Mouse (Mus musculus): Measurements from ENCODE around the gene Ppp1r9b. TPM values are rescaled to one million over a fixed set of nuclear protein-coding genes. Genes with fewer than 3 reads are reported as not detected.

The Ppp1r9b gene
- polyA plus RNA-seq, 1 experiment from 2014 or later, result 27.1 TPM

- peaks cover 19% of the 10 kb centered on the region for H3K4me1 ChIP-seq (replicated peaks; ENCODE audit: control insufficient read depth, insufficient read depth, low read length)
- no peaks in the 10 kb centered on the region for H3K9me3 ChIP-seq (ENCODE audit: control insufficient read depth, low read length)
- H3K9ac ChIP-seq, result no peak overlapping the region
- H3K4me3 ChIP-seq (replicated peaks; ENCODE audit: low read length), result no peak overlapping the region
- no peaks in the 10 kb centered on the region for H3K36me3 ChIP-seq (replicated peaks; ENCODE audit: control insufficient read depth, insufficient read depth)
- H3K4me2 ChIP-seq (replicated peaks), result no peak overlapping the region
- 57% methylated on average over 2 of the region's 2 CpGs for WGBS
- H3K27ac ChIP-seq, result no peak overlapping the region
- DNase-seq (ENCODE audit: low spot score) (no peak), ATAC-seq (ENCODE audit: low FRiP score) (no peak)
- no peaks in the 10 kb centered on the region for H3K27me3 ChIP-seq (ENCODE audit: control insufficient read depth, insufficient read depth, low read length)
Measured at GRCm38 (mm10) chr11:94986435-94986834, 4.4 kb upstream of the Ppp1r9b start.

GRCm38 (mm10) chr11:94987341-94987740, 3.5 kb upstream of the Ppp1r9b start:
- H3K9ac ChIP-seq, result no peak overlapping the region
- peaks cover 19% of the 10 kb centered on the region for H3K4me1 ChIP-seq (replicated peaks; ENCODE audit: control insufficient read depth, insufficient read depth, low read length)
- ATAC-seq (ENCODE audit: low FRiP score) (no peak), DNase-seq (ENCODE audit: low spot score) (no peak)
- H3K27ac ChIP-seq, result no peak overlapping the region
- H3K27me3 ChIP-seq (ENCODE audit: control insufficient read depth, insufficient read depth, low read length), result no peaks in the 10 kb centered on the region
- H3K9me3 ChIP-seq (ENCODE audit: control insufficient read depth, low read length), result no peaks in the 10 kb centered on the region
- H3K36me3 ChIP-seq (replicated peaks; ENCODE audit: control insufficient read depth, insufficient read depth), result no peaks in the 10 kb centered on the region
- WGBS, result 51% methylated on average over 6 of the region's 6 CpGs
- no peak overlapping the region for H3K4me2 ChIP-seq (replicated peaks)
- no peak overlapping the region for H3K4me3 ChIP-seq (replicated peaks; ENCODE audit: low read length)

- ATAC-seq (ENCODE audit: low FRiP score) (no peak), DNase-seq (ENCODE audit: low spot score) (no peak)
Measured at GRCm38 (mm10) chr11:94987851-94988250, 3.0 kb upstream of the Ppp1r9b start.

GRCm38 (mm10) chr11:94988780-94989561, 1.9 kb upstream of the Ppp1r9b start:
- Histone ChIP-seq H3K4me1 (replicated peaks; ENCODE audit: control insufficient read depth, insufficient read depth, low read length) (peaks cover 32% of the 10 kb centered on the region), H3K4me3 (replicated peaks; ENCODE audit: low read length) (peak overlapping the region; percentile 95), H3K27ac (peak overlapping the region; percentile 97), H3K36me3 (replicated peaks; ENCODE audit: control insufficient read depth, insufficient read depth) (no peaks in the 10 kb centered on the region), H3K9me3 (ENCODE audit: control insufficient read depth, low read length) (no peaks in the 10 kb centered on the region), H3K4me2 (replicated peaks) (peak overlapping the region; percentile 100), H3K9ac (peak overlapping the region; percentile 99), H3K27me3 (ENCODE audit: control insufficient read depth, insufficient read depth, low read length) (no peaks in the 10 kb centered on the region)
- 20% methylated on average over 10 of the region's 10 CpGs for WGBS
- DNase-seq (ENCODE audit: low spot score), result no peak
- ATAC-seq (ENCODE audit: low FRiP score), result no peak

More at GRCm38 (mm10) chr11:94987851-94988250, 3.0 kb upstream of the Ppp1r9b start:
- Histone ChIP-seq H3K4me1 (replicated peaks; ENCODE audit: control insufficient read depth, insufficient read depth, low read length) (peaks cover 21% of the 10 kb centered on the region), H3K27ac (no peak overlapping the region), H3K9me3 (ENCODE audit: control insufficient read depth, low read length) (no peaks in the 10 kb centered on the region), H3K4me3 (replicated peaks; ENCODE audit: low read length) (no peak overlapping the region), H3K27me3 (ENCODE audit: control insufficient read depth, insufficient read depth, low read length) (no peaks in the 10 kb centered on the region), H3K9ac (no peak overlapping the region), H3K36me3 (replicated peaks; ENCODE audit: control insufficient read depth, insufficient read depth) (no peaks in the 10 kb centered on the region), H3K4me2 (replicated peaks) (no peak overlapping the region)
- 83% methylated on average over 8 of the region's 8 CpGs for WGBS

GRCm38 (mm10) chr11:94989562-94990017, 1.2 kb upstream of the Ppp1r9b start:
- H3K36me3 ChIP-seq (replicated peaks; ENCODE audit: control insufficient read depth, insufficient read depth), result no peaks in the 10 kb centered on the region
- H3K9ac ChIP-seq, result peak overlapping the region; percentile 99
- ATAC-seq (ENCODE audit: low FRiP score) (peak; percentile 78), DNase-seq (ENCODE audit: low spot score) (peak; percentile 91)
- peak overlapping the region; percentile 97 for H3K27ac ChIP-seq
- H3K4me3 ChIP-seq (replicated peaks; ENCODE audit: low read length), result peak overlapping the region; percentile 95
- no peaks in the 10 kb centered on the region for H3K27me3 ChIP-seq (ENCODE audit: control insufficient read depth, insufficient read depth, low read length)
- peak overlapping the region; percentile 100 for H3K4me2 ChIP-seq (replicated peaks)
- no peaks in the 10 kb centered on the region for H3K9me3 ChIP-seq (ENCODE audit: control insufficient read depth, low read length)
- WGBS, result 0% methylated on average over 12 of the region's 12 CpGs
- peaks cover 38% of the 10 kb centered on the region for H3K4me1 ChIP-seq (replicated peaks; ENCODE audit: control insufficient read depth, insufficient read depth, low read length)

GRCm38 (mm10) chr11:94990102-94990748, 610 bp upstream of the Ppp1r9b start:
- H3K9ac ChIP-seq, result peak overlapping the region; percentile 99
- H3K9me3 ChIP-seq (ENCODE audit: control insufficient read depth, low read length), result no peaks in the 10 kb centered on the region
- DNase-seq (ENCODE audit: low spot score), result no peak
- ATAC-seq (ENCODE audit: low FRiP score), result no peak
- H3K36me3 ChIP-seq (replicated peaks; ENCODE audit: control insufficient read depth, insufficient read depth), result 0 out of 2 replicates have a peak, but pooled peaks cover 2% of the 10 kb centered on the region
- H3K4me1 ChIP-seq (replicated peaks; ENCODE audit: control insufficient read depth, insufficient read depth, low read length), result peaks cover 45% of the 10 kb centered on the region
- 45% methylated on average over 6 of the region's 6 CpGs for WGBS
- H3K4me3 ChIP-seq (replicated peaks; ENCODE audit: low read length), result peak overlapping the region; percentile 95
- peak overlapping the region; percentile 100 for H3K4me2 ChIP-seq (replicated peaks)
- H3K27ac ChIP-seq, result peak overlapping the region; percentile 97
- H3K27me3 ChIP-seq (ENCODE audit: control insufficient read depth, insufficient read depth, low read length), result no peaks in the 10 kb centered on the region

GRCm38 (mm10) chr11:94991641-94992479, 1.0 kb downstream of the Ppp1r9b start:
- ATAC-seq (ENCODE audit: low FRiP score) (no peak), DNase-seq (ENCODE audit: low spot score) (no peak)
- peaks cover 58% of the 10 kb centered on the region for H3K4me1 ChIP-seq (replicated peaks; ENCODE audit: control insufficient read depth, insufficient read depth, low read length)
- peak overlapping the region; percentile 100 for H3K4me2 ChIP-seq (replicated peaks)
- WGBS, result under 1% methylated on average over 98 of the region's 99 CpGs
- no peaks in the 10 kb centered on the region for H3K27me3 ChIP-seq (ENCODE audit: control insufficient read depth, insufficient read depth, low read length)
- H3K36me3 ChIP-seq (replicated peaks; ENCODE audit: control insufficient read depth, insufficient read depth), result peaks cover 19% of the 10 kb centered on the region
- H3K4me3 ChIP-seq (replicated peaks; ENCODE audit: low read length), result peak overlapping the region; percentile 95
- H3K9me3 ChIP-seq (ENCODE audit: control insufficient read depth, low read length), result no peaks in the 10 kb centered on the region
- peak overlapping the region; percentile 97 for H3K27ac ChIP-seq
- peak overlapping the region; percentile 99 for H3K9ac ChIP-seq

- H3K4me1 ChIP-seq (replicated peaks; ENCODE audit: control insufficient read depth, insufficient read depth, low read length), result peaks cover 58% of the 10 kb centered on the region
- H3K27ac ChIP-seq, result 0 out of 2 replicates have a peak overlapping the region, but pooled peaks have one; percentile 97
- peak overlapping the region; percentile 99 for H3K9ac ChIP-seq
- DNase-seq (ENCODE audit: low spot score), result no peak
- peak overlapping the region; percentile 100 for H3K4me2 ChIP-seq (replicated peaks)
- H3K4me3 ChIP-seq (replicated peaks; ENCODE audit: low read length), result peak overlapping the region; percentile 95
- no peak for ATAC-seq (ENCODE audit: low FRiP score)
- H3K9me3 ChIP-seq (ENCODE audit: control insufficient read depth, low read length), result no peaks in the 10 kb centered on the region
- peaks cover 24% of the 10 kb centered on the region for H3K36me3 ChIP-seq (replicated peaks; ENCODE audit: control insufficient read depth, insufficient read depth)
- no peaks in the 10 kb centered on the region for H3K27me3 ChIP-seq (ENCODE audit: control insufficient read depth, insufficient read depth, low read length)
- 1% methylated on average over 20 of the region's 20 CpGs for WGBS
Measured at GRCm38 (mm10) chr11:94992480-94992753, 1.6 kb downstream of the Ppp1r9b start.

Data from hindbrain, embryonic 14.5 days (tissue).